Mouse (Mus musculus) hematopoietic multipotent progenitor cell, adult 10-12 weeks (in vitro differentiated cells): ENCODE measurements around the gene Mal. TPM values are rescaled to one million over a fixed set of nuclear protein-coding genes. Genes with fewer than 3 reads are reported as not detected.

Source experiments
- polyA plus RNA-seq: library from polyadenylated mRNA; stranded (reverse); fragments of >175 nt; gene quantifications from 2 replicates; pipeline ENCODE4 v1.2.3, GENCODE M21; 2012; ENCODE audit warnings: low replicate concordance

The Mal gene
- polyA plus RNA-seq: 0.13 TPM in 1 of 2 replicates, not detected in the other

GRCm38 (mm10) chr2:127656086-127656720 lies at the start of gene Mal:
Gene Mal, minus strand, starts transcription at chr2:127656695.

DNA sequence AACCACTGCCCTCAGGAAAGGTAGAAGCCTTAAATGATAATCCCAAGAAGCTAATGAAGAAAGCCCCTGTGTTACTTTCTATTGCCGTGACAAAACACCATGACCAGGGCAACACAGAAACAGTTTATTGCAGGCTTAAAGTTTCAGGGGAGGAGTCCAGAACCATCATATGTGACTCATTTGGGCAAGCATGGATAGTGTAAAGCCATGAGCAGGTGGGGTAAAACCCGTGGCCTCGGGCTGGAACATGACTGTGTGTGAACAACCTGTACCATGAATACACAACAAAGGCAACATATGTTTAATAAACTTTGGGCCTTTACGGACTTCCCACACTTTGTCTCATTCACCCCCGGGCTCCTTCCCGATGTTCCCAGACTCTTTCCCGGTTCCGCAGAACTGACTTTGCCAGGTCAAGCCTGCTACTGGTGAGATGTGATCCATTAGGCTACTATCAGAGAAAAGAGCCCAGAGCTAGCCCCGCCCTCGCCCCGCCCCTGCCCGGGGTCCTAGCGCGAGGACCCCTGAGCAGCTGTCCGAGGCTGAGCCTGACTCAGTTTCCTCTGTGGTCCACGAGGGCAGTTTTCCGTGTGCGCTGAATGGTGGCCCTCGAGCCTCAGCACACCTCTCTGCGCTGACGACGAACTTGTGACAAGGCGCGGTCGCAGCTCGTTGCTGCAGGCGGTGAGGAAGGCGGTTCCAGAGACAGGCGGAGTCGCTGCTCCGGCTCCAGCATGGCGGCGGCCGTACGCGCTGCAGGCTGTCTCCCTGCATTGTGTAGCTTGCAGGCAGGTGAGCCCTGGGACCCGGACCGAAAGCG lies 69.6 kb downstream of the Mal start, which contains the start of the genes Zfp661 and Mrps5:
Gene Zfp661, minus strand, starts transcription at position 401 of the 820 bp plus-strand sequence.
Gene Mrps5, plus strand, starts transcription at position 529 of the 820 bp plus-strand sequence.

Other genes starting within 250 kb of the Mal start
- 0.13 and 0.86 TPM in 2 replicates for gene Gpat2, start 231.5 kb downstream of the Mal start, polyA plus RNA-seq
- gene Fahd2a, start 212.1 kb downstream of the Mal start, polyA plus RNA-seq: 19.0 and 33.9 TPM in 2 replicates
- gene Kcnip3, start 134.6 kb downstream of the Mal start, polyA plus RNA-seq: 1.2 and 1.7 TPM in 2 replicates
- not detected in 2 replicates for gene Prom2, start 115.2 kb downstream of the Mal start, polyA plus RNA-seq
- 0.35 and 0.43 TPM in 2 replicates for gene Zfp661, start 69.6 kb downstream of the Mal start, polyA plus RNA-seq
- 58.9 and 78.2 TPM in 2 replicates for gene Mrps5, start 69.5 kb downstream of the Mal start, polyA plus RNA-seq
- gene Mall, start 73.2 kb upstream of the Mal start, polyA plus RNA-seq: 0.07 TPM in 1 of 2 replicates, not detected in the other
- 0.26 and 0.51 TPM in 2 replicates for gene Nphp1, start 132.2 kb upstream of the Mal start, polyA plus RNA-seq
- gene Mtln, start 135.8 kb upstream of the Mal start, polyA plus RNA-seq: 66.1 and 67.2 TPM in 2 replicates
- gene Bub1, start 175.2 kb upstream of the Mal start, polyA plus RNA-seq: 0.92 and 2.5 TPM in 2 replicates
- gene Acoxl, start 182.2 kb upstream of the Mal start, polyA plus RNA-seq: not detected in 2 replicates